In the genomic region with DNA sequence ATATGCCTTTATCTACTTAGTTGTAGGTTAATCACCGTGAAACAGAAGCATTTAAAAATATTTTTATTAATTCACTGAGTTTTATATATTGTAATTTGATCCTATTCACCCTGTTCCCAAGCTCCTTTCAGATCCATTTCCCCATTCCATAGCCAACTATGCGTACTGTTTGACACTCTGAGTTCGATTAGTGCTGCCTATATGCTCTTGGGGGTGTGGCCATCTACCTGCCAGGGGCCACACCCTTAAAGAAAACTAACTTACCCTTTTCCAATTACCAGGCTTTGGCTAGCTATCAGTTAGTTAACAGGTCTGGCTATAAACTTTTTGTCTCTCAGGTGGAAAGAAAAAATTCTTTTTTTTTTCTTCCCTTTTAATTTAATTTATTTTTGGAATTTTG, we compare ENCODE assay signal across 27 mouse cellular contexts.
"Had no signal": no experiment of that assay in that cellular context is flagged by ENCODE, and none has a peak within 500 bp of the region (broad histone marks: within the 10 kb centered on the region; RNA-seq: fewer than 3 reads in every experiment).

No protein-coding gene starts in this region.

- ATAC-seq: hindbrain, postnatal 0 days; intestine, embryonic 16.5 days had no signal

- H3K27ac ChIP-seq: gastrocnemius, adult 2 months; heart, adult 2 months; heart, embryonic 13.5 days; heart, embryonic 15.5 days; hindbrain, embryonic 10.5 days; hindbrain, embryonic 12.5 days; hindbrain, embryonic 14.5 days; hindbrain, postnatal 0 days; layer of hippocampus, adult 2 months; left cerebral cortex, adult 2 months; limb, embryonic 10.5 days; limb, embryonic 12.5 days; liver, embryonic 13.5 days; liver, embryonic 15.5 days had no signal

- H3K4me3 ChIP-seq: gastrocnemius, adult 2 months; heart, adult 2 months; heart, embryonic 13.5 days; heart, embryonic 15.5 days; hindbrain, embryonic 10.5 days; hindbrain, embryonic 12.5 days; layer of hippocampus, adult 2 months; left cerebral cortex, adult 2 months; limb, embryonic 10.5 days; limb, embryonic 12.5 days; liver, embryonic 13.5 days; liver, embryonic 15.5 days had no signal

- DNase-seq: gastrocnemius, adult 2 months; gastrocnemius, postnatal 10 days; gastrocnemius, postnatal 25 days; heart, adult 2 months; heart, postnatal 14 days; heart, postnatal 4 days; kidney, adult 11 months; kidney, adult 2 months; kidney, adult 9 months; kidney, postnatal 10 days; kidney, postnatal 36 days; liver; liver, embryonic 13.5 days had no signal

- H3K4me2 ChIP-seq: heart, embryonic 11.5 days; heart, embryonic 13.5 days; heart, embryonic 15.5 days; hindbrain, embryonic 12.5 days; hindbrain, embryonic 14.5 days; limb, embryonic 12.5 days; liver, embryonic 11.5 days; liver, embryonic 13.5 days; liver, embryonic 15.5 days had no signal

- H3K36me3 ChIP-seq: heart, embryonic 13.5 days; heart, embryonic 15.5 days; hindbrain, embryonic 10.5 days; hindbrain, embryonic 12.5 days; limb, embryonic 10.5 days; limb, embryonic 12.5 days; liver, embryonic 13.5 days; liver, embryonic 15.5 days had no signal

- H3K4me1 ChIP-seq: heart, embryonic 15.5 days; hindbrain, embryonic 12.5 days had no signal

- H3K9me3 ChIP-seq: heart, embryonic 13.5 days; heart, embryonic 15.5 days; hindbrain, embryonic 10.5 days; hindbrain, embryonic 12.5 days; limb, embryonic 10.5 days; limb, embryonic 12.5 days; liver, embryonic 13.5 days; liver, embryonic 15.5 days had no signal

- H3K9ac ChIP-seq: heart, embryonic 13.5 days; heart, embryonic 15.5 days; hindbrain, embryonic 12.5 days; hindbrain, embryonic 14.5 days; limb, embryonic 12.5 days; liver, embryonic 13.5 days; liver, embryonic 15.5 days had no signal

- H3K27me3 ChIP-seq: heart, embryonic 13.5 days; heart, embryonic 15.5 days; hindbrain, embryonic 12.5 days; limb, embryonic 12.5 days; liver, embryonic 13.5 days; liver, embryonic 15.5 days had no signal
